Mouse (Mus musculus) inflammation-experienced regulatory T-cells, adult 6 months (primary cell): ENCODE results near the gene Tnfrsf22. TPM values are rescaled to one million over a fixed set of nuclear protein-coding genes. Genes with fewer than 3 reads are reported as not detected.

Experiments
- ATAC-seq: one replicate; pipeline ENCODE4 v1.8.0; 2017
- polyA plus RNA-seq, 3 experiments: library from polyadenylated mRNA; unstranded; fragments of 100-300 nt; shearing (Covaris generic); gene quantifications; one replicate each; pipeline ENCODE4 v1.2.1; 2017

Tnfrsf22 gene
- polyA plus RNA-seq, 3 experiments from 2014 or later, result 6.9 to 21.9 (median 16.0) TPM

DNA sequence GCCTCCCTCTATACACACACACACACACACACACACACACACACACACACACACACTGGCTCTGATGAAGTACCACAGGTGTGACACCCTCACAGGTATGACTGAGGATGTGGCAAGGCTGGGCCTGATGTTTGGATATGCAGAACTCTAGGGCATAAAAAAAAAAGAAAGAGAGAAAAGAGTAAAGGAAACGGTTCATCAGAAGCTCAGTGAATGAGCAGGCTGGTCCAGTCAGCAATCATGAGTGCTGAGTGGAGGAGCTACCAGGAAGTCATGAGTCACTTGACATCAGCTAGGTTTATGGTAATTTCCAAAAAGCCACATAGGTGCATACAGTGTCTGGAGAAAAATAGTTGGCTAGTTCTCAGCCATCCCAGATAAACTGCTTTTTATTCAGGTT is 20.0 kb downstream of the Tnfrsf22 start:
- ATAC-seq, result peak; percentile 80

DNA sequence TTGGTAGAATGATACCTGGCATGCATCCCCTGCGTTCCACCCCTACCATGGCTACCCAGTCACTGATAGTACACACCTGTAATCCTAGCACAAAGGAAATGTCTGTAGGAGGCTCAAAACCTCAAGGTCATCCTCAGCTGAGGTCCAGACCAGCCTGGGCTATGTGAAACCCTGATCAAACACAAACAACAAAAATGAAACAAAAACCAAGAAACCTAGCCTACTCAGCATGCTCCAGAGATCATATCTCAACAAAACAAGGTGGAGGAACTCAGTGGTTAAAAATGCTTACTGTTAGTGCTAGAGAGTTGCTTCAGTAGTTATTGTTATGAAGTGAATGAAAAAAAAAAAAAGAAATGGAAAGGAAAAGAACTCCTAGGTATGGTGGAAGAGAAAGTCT is 20.9 kb downstream of the Tnfrsf22 start, which contains the start of gene Tnfrsf26:
TSS of gene Tnfrsf26 (minus strand) at position 183 of the 400 bp plus-strand sequence.
- ATAC-seq, result peak; percentile 42

DNA sequence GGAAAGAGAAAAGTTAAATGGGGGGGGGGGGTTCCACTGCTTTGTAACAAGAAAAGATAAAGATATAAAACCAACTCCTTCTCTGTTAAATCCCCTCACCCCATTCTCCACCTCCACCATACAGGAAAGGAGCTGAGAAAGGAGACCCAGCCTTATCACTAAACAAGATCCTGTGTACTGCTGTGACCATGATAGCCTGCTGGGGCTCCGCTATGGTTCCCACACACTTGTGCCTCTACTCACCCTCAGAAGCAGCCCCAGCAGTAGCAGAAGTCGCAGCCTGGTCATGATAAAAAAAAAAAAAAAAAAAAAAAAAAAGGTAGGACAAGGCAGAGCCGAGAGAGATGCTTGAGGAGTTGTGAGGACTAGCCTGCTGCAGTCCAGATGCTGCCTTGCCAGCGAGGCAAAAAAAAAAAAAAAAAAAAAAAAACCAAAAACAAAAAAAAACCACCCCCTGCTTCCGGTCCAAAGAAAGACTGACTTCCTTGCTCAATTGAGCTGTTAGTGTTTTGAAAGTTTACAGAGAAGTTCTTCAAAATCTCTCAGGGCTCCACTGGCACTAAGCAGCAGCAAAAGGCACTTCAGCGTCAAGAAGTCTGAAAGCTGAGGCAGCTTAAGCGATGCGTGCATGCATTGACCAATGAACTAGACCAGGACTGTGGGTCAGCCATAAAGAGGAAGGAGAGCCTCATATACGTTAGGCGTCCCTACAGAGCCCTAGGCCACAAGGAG is 21.7 kb downstream of the Tnfrsf22 start:
- ATAC-seq, result peak; percentile 12

DNA sequence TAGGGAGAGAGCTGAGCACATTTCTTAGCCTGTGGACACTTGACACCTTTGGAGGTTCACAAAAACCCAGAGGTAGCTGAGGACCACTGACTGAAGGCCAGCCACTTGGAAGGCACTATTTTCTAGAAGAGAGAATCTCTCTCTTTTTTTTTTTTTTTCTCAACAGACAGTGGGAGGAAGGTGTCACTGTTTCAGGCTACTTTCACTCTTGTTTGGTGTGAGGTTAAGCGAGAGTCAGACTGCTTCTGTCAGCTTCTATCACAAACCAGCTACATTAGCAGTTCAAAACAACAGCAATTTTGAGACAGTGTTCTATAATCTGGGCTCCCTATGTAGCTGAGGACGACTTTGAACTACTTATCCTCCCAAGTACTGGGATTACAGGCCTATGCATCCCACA is 23.3 kb downstream of the Tnfrsf22 start:
- no peak for ATAC-seq

DNA sequence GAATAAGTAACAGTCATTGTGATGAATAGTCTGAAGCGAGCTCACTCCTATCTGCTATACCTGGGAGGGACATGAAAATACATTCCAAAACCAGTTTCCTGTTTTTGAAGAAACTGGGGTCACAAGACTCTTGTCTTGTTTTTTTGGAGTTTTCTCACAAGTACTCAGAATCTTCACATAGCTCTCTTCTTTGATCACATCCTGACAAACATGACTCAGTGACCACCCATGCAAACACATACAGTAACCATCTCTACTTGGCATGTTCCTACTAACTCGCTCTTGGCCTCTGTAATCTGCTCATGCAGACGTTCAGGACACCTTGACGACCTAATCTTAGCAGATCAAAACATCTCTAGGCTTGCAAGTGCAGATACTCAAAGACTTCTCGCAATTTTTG is 24.3 kb downstream of the Tnfrsf22 start:
- peak; percentile 22 for ATAC-seq

DNA sequence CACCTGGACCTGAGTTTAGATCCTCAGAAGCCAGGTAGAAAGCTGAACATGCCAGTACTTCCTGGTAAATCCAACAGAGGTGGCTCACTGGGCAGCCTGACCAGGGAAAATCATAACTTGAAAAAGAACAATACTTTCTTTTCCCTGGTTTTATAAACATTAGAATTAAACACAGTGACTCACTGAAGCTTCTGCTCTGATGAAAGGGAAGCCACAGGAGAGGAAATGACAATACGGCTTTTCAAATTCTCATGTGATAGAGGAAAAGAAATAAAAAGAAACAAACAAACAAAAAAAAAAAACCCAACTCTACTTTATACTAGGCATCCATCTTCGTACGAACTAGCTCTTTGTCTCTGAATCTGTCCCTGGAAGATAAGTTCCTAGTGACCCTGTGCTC is 24.9 kb downstream of the Tnfrsf22 start:
- no peak for ATAC-seq

DNA sequence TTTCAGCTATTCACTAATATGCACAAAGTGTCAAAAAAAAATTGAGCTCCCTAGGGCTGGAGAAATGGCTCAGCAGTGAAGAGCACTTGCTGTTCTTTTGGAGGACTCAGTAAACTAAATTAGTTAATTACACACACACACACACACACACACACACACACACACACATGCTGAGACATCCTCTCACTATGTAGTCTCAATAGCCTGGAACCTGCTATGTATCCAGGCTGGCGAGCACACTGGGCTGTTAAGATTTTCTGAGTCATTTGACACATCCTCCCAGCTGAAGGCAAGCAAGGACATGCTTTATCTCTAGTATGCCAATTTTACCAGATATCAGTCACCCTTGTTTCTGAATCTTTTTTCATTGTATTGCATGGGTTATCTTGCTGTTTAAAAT is 28.5 kb downstream of the Tnfrsf22 start:
- ATAC-seq, result no peak

DNA sequence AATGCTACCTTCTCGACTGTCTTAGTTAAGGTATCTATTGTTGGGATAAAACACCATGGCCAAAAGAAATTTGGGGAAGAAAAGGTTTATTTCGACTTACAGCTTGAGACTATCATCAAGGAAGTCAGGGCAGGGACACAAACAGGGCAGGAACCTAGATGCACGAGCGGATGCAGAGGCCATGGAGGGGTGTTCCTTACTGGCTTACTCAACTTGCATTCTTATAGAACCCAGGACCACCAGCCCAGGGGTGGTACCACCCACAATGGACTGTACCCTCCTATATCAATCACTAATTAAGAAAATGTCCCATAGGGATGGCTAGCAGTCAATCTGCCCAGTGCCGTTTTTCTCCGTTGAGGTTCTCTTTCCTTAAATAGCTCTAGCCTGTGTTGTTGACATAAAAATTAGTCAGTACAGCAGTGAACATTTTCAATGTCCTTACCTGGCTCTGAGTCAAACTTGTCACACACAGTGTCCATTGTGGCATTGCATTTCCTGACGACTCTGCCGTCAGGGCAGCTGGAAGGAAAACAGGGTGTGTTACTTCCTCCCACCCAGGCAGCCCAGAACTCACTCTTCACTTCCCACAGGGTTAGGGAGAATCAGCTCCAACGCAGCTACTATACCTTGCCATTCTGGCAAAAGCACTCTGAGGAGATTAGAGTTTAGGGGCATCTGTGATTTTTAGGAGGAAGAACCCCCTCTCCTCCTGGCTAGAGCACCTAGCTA is 34.9 kb downstream of the Tnfrsf22 start:
- no peak for ATAC-seq

DNA sequence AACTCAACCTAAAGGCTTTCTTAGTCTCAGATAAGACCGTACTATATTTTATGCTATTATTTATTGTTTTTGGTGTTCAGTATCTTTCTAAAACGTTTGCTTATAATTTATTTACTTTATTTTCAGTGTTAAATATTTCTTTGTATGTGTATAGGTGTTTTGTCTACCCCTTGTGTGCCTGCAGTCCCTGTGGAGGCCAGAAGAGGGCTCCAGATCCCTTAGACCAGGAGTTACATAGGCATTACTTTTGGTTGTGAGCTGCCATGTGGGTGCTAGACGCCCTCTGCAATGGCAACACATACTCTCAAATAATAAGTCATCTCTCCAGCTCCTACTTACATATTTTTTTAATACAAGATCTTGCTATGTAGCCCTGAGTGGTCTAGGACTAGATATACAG is 37.2 kb downstream of the Tnfrsf22 start:
- ATAC-seq, result no peak

DNA sequence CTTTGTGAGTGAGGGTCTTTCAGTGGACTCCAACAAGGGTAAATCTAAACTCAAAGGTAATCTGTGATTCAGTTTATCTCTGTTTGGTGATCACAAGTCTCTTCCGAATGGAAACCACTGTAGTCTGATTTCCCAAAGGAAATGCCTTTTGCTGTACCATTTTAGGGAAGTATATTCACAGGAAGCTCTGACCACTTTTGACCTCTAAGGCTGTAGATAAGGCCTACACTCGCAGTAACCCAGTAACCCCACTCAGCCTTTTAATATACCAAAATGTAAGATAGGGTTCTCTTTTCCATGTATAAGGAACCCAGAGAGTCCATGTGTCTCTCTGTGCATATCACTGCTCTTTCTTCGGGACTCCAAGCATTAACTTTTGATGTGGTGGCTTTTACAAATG is 44.1 kb downstream of the Tnfrsf22 start:
- no peak for ATAC-seq

DNA sequence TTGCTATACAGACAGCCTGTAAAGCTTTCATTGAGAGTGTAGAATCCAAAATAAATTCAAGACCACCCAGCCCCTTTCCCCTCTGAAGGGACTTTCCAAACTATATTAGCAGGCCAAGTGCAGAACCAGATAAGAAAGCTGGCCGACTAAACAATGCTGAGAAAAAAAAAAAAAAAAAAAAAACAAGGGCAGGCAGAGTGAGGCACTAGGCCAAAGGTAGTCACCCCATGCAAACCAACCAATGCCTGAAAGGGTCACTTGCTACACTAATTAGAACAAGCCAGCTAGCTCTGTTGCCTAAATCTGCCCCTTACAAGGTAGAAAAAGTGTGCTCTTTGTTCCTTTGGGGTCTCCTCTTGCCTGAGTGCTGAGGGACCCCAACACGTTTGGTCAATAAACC is 44.6 kb downstream of the Tnfrsf22 start:
- ATAC-seq, result no peak

DNA sequence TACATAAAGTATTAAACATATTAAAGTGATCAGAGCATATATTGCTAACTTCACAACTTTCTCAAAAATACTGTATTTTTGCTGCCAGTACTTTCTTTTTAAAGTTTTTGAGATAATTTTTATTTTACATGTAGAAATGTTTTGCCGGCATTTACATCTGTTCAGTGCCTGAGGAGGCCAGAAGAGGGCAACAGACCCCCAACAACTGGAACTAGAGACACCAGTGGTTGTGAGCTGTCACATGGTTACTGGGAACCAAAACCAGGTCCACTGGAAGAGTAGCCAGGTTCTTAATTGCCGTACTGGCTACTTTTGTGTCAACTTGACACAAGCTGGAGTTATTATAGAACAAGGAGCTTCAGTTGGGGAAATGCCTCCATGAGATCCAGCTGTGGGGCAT is 47.8 kb downstream of the Tnfrsf22 start:
- ATAC-seq, result no peak

DNA sequence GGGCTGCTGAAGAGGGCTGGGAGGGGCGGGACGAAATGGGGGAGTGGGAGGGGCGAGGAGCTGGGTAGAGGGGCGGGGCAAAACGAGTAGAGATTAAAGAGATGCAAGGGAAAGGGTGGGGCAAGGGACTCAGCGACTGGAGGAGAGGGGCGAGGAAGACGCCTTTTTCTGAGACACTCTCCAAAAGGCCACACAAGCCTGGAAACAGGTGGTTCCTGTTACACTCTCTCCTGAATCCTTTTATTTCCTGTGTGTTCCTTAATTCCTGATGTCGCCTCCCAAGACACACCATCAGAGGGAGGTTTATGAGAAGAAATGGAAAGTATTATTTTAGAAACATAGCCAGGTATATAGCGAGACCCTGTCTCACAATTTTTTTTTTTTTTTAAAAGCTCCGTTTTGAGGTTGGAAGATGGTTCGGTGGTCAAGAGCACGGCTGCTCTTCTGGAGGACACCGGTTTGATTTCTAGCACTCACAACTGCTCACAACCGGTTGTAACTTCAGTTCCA is 49.2 kb downstream of the Tnfrsf22 start:
- ATAC-seq, result no peak

DNA sequence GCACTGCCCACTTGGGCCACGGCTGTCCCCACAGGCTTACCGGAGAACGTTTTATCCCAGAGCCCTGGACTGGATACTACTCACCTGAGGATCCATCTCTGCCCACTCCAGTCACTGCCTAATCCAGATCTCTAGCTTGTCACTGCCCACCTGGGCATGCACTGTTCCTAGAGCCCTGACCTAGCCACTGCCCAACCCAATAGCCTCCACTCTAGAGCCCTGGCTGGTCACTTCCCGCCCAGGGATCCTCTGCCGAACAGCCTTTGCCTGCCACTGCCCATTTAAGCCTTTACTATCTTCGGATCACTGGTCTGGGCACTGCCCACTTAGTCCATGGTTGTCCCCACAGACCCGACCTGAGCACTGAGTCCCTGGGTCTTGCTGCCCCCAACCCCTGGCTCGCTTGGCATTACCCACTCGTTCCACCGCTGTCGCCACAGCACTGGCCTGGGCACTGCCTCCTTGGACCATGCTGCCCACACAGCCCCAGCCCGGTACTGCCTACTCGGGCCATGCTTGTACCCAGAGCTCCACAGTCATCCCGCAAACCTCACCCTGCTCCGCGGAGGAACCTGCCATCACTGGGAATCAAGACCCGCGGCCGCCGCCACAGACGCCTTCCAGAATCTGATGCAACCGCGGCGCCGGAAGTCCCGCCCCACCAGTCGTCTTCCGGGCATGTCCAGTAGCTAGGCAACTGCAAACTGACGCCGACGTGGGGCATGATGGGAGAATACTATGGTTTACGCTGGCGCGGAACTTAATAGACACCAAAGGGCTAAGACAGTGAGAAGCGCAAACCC is 49.8 kb downstream of the Tnfrsf22 start, which contains the start of gene Cars:
TSS of gene Cars (minus strand) at position 663 of the 803 bp plus-strand sequence.
- peak; percentile 99 for ATAC-seq

DNA sequence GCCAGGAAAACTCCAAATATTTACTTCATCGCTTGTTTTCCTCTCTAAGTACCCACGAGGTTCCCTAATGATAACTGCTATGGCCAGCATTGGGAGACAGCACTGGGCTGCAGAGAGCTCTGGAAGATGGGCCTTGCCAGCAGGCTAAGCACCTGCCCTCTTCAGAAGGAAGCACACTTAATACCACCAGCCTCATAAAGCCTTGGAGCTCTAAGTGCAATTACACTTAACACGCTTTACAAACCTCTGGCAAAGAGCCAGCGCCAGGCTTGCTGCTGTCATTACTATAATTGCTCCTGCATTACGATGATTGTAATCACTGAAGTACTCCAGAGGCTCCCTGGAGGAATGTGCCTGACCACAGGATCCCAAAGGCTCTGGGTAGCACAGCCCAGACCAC is 54.6 kb downstream of the Tnfrsf22 start:
- ATAC-seq, result no peak

DNA sequence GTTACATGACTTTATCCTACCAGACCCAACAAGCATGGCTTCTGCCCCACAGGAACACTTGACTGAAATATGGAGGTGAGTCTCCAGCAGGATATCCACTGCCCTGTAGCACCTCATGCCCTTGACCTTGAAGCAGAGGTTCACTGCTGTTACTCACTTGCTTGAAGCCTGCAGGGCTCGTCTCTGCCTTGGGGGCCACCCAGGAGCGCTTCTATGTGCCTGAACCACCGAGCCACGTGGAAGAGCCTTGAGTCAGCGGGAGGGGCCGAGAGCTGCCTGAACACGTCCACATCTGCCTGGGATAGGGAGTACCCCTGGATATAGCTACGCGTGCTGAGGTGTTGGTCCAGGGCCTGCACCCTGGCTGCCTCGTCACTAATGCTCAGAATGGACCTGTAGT is 57.2 kb downstream of the Tnfrsf22 start:
- no peak for ATAC-seq

DNA sequence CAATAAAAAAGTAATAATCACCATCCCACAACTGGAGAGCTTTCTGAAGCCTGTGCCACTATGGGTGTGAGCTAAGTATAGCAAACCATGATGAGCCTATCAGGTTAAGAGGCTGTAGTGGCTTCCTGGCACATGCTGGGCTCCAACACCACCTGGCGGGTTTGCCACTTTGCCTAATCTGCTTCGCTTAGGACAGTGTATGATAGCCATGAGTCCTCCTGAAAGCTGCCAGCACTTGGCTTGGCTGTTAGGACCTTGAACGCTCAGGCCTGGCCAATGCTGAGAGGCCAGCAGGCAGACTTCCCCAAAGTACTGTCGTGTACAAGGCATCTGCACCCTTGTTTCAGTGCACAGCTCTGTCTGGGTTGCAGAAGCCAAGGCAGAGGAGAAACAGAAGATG is 61.5 kb downstream of the Tnfrsf22 start:
- ATAC-seq, result no peak

DNA sequence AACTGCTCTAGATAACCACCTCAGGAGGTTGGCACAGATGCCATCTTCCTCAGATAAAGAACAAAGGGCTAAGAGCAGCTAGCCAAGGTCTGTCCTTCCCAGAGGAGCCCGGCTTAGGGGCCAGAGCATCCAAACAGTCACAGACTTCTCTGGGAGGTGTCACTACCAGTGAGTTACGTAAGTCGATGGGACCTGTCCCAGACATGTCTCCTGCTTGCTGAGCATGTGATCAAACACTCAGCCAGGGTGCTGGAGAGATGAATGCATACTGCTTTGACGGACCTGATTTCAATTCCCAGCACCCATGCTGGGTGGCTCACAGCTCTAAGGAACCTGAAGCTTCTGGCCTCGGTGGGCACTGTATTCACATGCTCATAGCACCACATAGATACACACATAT is 61.9 kb downstream of the Tnfrsf22 start:
- no peak for ATAC-seq

Other genes with a start within 250 kb of the Tnfrsf22 start
- under 1 TPM in 2 of 3 experiments, not detected in 1; 0.25 to 0.64 TPM for gene Cdkn1c, start 188.6 kb downstream of the Tnfrsf22 start, polyA plus RNA-seq
- under 1 TPM in 1 of 3 experiments, not detected in 2; 0.54 TPM for gene Slc22a18, start 175.9 kb downstream of the Tnfrsf22 start, polyA plus RNA-seq
- not detected for gene Phlda2, start 146.5 kb downstream of the Tnfrsf22 start, polyA plus RNA-seq
- gene Nap1l4, start 100.6 kb downstream of the Tnfrsf22 start, polyA plus RNA-seq, result 100 to 1,000 TPM; 258 to 310 (median 262) TPM
- 10 to 100 TPM; 29.9 to 40.2 (median 31.2) TPM for gene Cars, start 49.6 kb downstream of the Tnfrsf22 start, polyA plus RNA-seq
- gene Tnfrsf26, start 20.9 kb downstream of the Tnfrsf22 start, polyA plus RNA-seq, result 100 to 1,000 TPM in 2 of 3 experiments, 10 to 100 TPM in 1; 73.7 to 122 (median 117) TPM
- gene Tnfrsf23, start 36.2 kb upstream of the Tnfrsf22 start, polyA plus RNA-seq, result 1 to 10 TPM; 3.3 to 5.0 (median 4.4) TPM
- gene Osbpl5, start 107.3 kb upstream of the Tnfrsf22 start, polyA plus RNA-seq, result 10 to 100 TPM; 19.0 to 34.0 (median 31.8) TPM
- not detected for gene Mrgprg, start 117.3 kb upstream of the Tnfrsf22 start, polyA plus RNA-seq
- gene Mrgpre, start 134.8 kb upstream of the Tnfrsf22 start, polyA plus RNA-seq, result 1 to 10 TPM; 3.9 to 6.4 (median 4.2) TPM
- 10 to 100 TPM; 15.0 to 20.2 (median 20.2) TPM for gene Nadsyn1, start 173.2 kb upstream of the Tnfrsf22 start, polyA plus RNA-seq
- gene Dhcr7, start 173.5 kb upstream of the Tnfrsf22 start, polyA plus RNA-seq, result 10 to 100 TPM; 37.5 to 57.8 (median 41.0) TPM
- gene Gm498, start 217.2 kb upstream of the Tnfrsf22 start, polyA plus RNA-seq, result not detected